Mouse (Mus musculus) liver, embryonic 12.5 days (tissue): ENCODE measurements around the gene Gjb4. TPM values are rescaled to one million over a fixed set of nuclear protein-coding genes. Genes with fewer than 3 reads are reported as not detected.

Experiments used
- ATAC-seq: fragments of 200-750 bp; cut with Nextera tagmentation; 2 replicates; pipeline ENCODE4 v1.8.0; 2017; ENCODE audit warnings: moderate number of reproducible peaks, mild to moderate bottlenecking, moderate library complexity
- H3K27ac ChIP-seq: fragments of 300-500 bp; sonication (generic); 2 replicates; pipeline ENCODE4 v1.5.1; 2016; ENCODE audit warnings: mild to moderate bottlenecking
- H3K27me3 ChIP-seq: fragments of 300-500 bp; sonication (generic); replicated peaks from 2 replicates; pipeline ENCODE4 v1.6.1; 2016; ENCODE audit warnings: mild to moderate bottlenecking, moderate library complexity
- H3K36me3 ChIP-seq: fragments of 300-500 bp; sonication (generic); 2 replicates; pipeline ENCODE4 v1.6.1; 2016; ENCODE audit warnings: mild to moderate bottlenecking, moderate library complexity
- H3K4me1 ChIP-seq: fragments of 300-500 bp; sonication (generic); 2 replicates; pipeline ENCODE4 v1.6.1; 2016
- H3K4me2 ChIP-seq: fragments of 300-500 bp; sonication (generic); 2 replicates; pipeline ENCODE4 v1.6.1; 2016; ENCODE audit warnings: mild to moderate bottlenecking, moderate library complexity
- H3K4me3 ChIP-seq: fragments of 300-500 bp; sonication (generic); 2 replicates; pipeline ENCODE4 v1.5.1; 2016; ENCODE audit warnings: mild to moderate bottlenecking, moderate library complexity
- H3K9ac ChIP-seq: fragments of 300-500 bp; sonication (generic); 2 replicates; pipeline ENCODE4 v1.6.1; 2016; ENCODE audit warnings: mild to moderate bottlenecking, moderate library complexity
- H3K9me3 ChIP-seq: fragments of 300-500 bp; sonication (generic); replicated peaks from 2 replicates; pipeline ENCODE4 v1.6.1; 2016; ENCODE audit warnings: mild to moderate bottlenecking, moderate library complexity
- WGBS: fragments of 180-500 bp; shearing (Covaris S2); methylation state at CpG from one replicate; pipeline ENCODE4 v1.1.7; 2016; ENCODE audit not compliant: insufficient replicate concordance; 5-methylcytosine and 5-hydroxymethylcytosine counted together
- polyA plus RNA-seq: library from polyadenylated mRNA; unstranded; fragments of >200 nt; fragmentation: Nextera tagmentation; extraction: Ambion mirVana; gene quantifications from 2 replicates; pipeline ENCODE4 v1.2.1, GENCODE M21; 2016

Gene Gjb4
- polyA plus RNA-seq, 1 experiment from 2014 or later: not detected

DNA sequence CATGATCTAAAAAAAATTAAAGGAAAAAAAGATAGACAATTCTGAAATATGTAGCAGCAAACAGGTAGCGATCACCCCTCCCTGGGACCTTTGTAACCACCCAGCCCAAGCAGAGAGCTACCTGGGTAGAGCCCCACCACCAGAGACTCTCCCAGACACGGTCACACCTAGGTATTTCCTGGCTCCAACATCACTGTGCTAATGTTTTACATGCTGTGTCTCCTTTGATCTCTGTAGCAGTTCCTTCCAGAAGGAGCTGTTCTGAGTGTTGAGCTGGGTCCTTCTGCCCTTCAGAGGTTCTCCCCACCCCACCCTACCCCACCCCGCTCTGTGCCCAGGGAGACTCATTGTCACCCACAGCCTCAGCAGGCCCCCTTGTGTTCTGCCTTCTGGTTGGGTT lies 30.2 kb downstream of the Gjb4 start:
- Histone ChIP-seq H3K4me3 (no peak overlapping the region), H3K36me3 (no peaks in the 10 kb centered on the region), H3K4me2 (no peak overlapping the region), H3K9ac (no peak overlapping the region), H3K4me1 (no peaks in the 10 kb centered on the region), H3K9me3 (no peaks in the 10 kb centered on the region), H3K27ac (no peak overlapping the region), H3K27me3 (peaks cover 36% of the 10 kb centered on the region)
- ATAC-seq: no peak
- WGBS: 46% methylated on average over 3 of the region's 3 CpGs

DNA sequence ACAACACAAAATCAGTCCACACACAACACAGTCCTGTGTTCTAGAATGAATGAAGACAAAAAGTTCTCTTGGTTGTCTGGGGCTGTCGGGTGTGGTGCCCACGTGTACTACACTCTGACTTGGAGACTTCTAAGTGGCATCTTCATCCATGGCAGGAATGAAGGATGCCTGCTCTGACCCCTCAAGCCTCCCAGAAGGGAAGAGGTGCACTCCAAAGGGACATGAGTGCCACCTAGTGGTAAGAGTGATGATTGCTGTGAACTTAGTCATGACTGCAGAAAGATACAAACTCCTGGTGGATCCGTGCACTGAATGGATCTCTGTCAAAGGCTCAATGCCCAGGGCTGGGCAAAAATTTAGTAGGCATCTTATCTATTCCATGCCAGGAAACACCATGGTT lies 34.3 kb downstream of the Gjb4 start:
- H3K36me3 ChIP-seq: no peaks in the 10 kb centered on the region
- H3K9me3 ChIP-seq: no peaks in the 10 kb centered on the region
- H3K9ac ChIP-seq: no peak overlapping the region
- H3K4me2 ChIP-seq: no peak overlapping the region
- ATAC-seq: no peak
- WGBS: 4% methylated on average over 3 of the region's 3 CpGs
- no peaks in the 10 kb centered on the region for H3K4me1 ChIP-seq
- peaks cover 13% of the 10 kb centered on the region for H3K27me3 ChIP-seq
- H3K27ac ChIP-seq: no peak overlapping the region
- H3K4me3 ChIP-seq: no peak overlapping the region

DNA sequence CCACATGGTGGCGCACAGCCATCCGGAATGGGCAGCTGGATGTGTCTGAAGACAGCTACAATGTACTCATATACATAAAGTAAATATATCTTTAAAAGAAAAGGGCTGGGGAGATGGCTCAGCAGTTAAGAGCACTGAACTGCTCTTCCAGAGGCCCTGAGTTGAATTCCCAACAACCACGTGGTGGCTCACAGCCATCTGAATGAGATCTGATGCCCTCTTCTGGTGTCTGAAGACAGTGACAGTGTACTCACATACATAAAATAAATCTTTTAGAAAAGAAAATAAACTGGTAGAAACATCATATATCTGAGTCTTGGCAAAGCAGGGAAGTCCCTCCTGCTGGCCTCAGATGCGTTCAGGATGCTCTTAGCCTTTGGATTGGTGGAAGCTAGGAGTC lies 36.7 kb downstream of the Gjb4 start:
- no peaks in the 10 kb centered on the region for H3K9me3 ChIP-seq
- H3K27ac ChIP-seq: no peak overlapping the region
- 56% methylated on average over 4 of the region's 4 CpGs for WGBS
- H3K4me3 ChIP-seq: no peak overlapping the region
- H3K9ac ChIP-seq: no peak overlapping the region
- H3K27me3 ChIP-seq: peaks cover 37% of the 10 kb centered on the region
- peaks cover 8% of the 10 kb centered on the region; the same call in 1 of the 2 replicates for H3K4me1 ChIP-seq
- ATAC-seq: no peak
- no peaks in the 10 kb centered on the region for H3K36me3 ChIP-seq
- H3K4me2 ChIP-seq: no peak overlapping the region

DNA sequence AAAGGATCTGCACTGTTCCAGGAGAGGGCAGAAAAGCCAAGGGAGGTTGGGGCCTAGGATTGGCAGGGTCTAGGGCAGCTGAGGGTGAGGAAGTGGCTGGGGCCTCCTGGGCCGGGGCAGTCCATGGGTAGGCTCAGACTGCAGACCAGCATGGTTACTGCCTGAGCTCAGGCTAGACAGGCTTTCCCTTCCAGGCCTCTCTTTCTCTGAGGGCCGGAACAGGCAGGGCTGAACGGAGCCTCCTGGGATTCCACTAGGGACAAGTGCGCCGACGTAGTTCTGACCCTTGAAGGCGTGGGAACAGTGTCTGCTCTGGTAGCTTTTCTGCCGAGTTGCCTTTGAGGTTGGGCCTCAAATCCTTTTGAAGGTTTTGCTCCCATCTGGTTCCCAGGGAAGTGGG lies 38.1 kb downstream of the Gjb4 start:
- Histone ChIP-seq H3K4me3 (no peak overlapping the region), H3K27ac (no peak overlapping the region), H3K9me3 (no peaks in the 10 kb centered on the region), H3K9ac (no peak overlapping the region), H3K27me3 (peaks cover 45% of the 10 kb centered on the region), H3K4me1 (peaks cover 8% of the 10 kb centered on the region; the same call in 1 of the 2 replicates), H3K4me2 (no peak overlapping the region), H3K36me3 (no peaks in the 10 kb centered on the region)
- 71% methylated on average over 8 of the region's 8 CpGs for WGBS
- no peak for ATAC-seq

DNA sequence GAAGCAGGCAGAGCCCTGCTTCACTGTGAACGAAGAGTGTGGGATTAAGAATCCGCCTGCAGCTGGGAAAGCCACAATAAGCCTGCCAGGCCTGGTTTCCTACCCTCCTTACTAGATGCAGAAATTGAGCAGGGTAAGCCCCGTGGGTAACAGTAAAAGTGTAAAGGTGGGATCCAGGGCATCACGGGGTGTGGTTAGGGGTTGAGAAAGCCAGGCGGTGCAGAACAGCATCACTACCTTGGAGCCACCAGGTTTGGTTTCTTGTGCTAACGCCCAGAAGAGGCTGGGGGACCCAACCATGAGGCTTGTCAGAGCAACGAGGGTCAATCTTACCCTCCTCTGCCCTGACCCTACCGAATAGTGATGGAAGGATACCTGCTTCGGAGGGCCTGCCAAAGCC lies 39.3 kb downstream of the Gjb4 start:
- Histone ChIP-seq H3K9ac (no peak overlapping the region), H3K4me3 (no peak overlapping the region), H3K27me3 (peaks cover 45% of the 10 kb centered on the region), H3K4me2 (no peak overlapping the region), H3K9me3 (no peaks in the 10 kb centered on the region), H3K27ac (no peak overlapping the region), H3K36me3 (no peaks in the 10 kb centered on the region), H3K4me1 (peaks cover 8% of the 10 kb centered on the region; the same call in 1 of the 2 replicates)
- WGBS: 52% methylated on average over 9 of the region's 9 CpGs
- no peak for ATAC-seq

DNA sequence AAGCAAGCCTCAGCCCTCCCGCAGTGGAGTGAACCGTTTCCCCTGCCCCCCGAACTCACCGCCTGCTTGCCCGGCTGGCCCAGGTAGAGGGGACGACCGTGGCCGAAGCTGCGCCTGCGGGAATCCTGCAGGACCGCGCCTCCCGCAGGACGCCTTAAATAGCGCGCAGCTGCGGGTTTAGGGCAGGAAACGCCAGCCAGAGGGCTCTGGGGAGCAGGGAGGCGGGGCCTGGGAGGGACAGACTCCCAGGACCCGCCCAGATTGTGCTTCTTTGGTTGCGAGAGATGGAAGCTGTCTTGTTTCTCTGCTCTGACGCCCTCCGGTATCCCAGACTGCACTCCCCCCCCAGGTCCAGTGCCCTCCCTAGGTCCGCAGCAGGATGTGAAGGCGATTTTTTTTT lies 40.0 kb downstream of the Gjb4 start, which contains the start of gene Gja4:
Gja4 (minus strand) TSS at position 179 of the 400 bp plus-strand sequence.
- no peak within 1 kb of the TSS for H3K27ac ChIP-seq
- peak within 1 kb of the TSS; percentile 22; the same call in 1 of the 2 replicates for H3K9ac ChIP-seq
- ATAC-seq: peak; percentile 62
- H3K4me2 ChIP-seq: peak within 1 kb of the TSS; percentile 71
- no peaks in the 10 kb centered on the region for H3K9me3 ChIP-seq
- under 1% methylated on average over 25 of the region's 25 CpGs for WGBS
- H3K4me3 ChIP-seq: peak within 1 kb of the TSS; percentile 46
- no peaks in the 10 kb centered on the region for H3K36me3 ChIP-seq
- H3K4me1 ChIP-seq: peaks cover 8% of the 10 kb centered on the region; the same call in 1 of the 2 replicates
- H3K27me3 ChIP-seq: peaks cover 45% of the 10 kb centered on the region

DNA sequence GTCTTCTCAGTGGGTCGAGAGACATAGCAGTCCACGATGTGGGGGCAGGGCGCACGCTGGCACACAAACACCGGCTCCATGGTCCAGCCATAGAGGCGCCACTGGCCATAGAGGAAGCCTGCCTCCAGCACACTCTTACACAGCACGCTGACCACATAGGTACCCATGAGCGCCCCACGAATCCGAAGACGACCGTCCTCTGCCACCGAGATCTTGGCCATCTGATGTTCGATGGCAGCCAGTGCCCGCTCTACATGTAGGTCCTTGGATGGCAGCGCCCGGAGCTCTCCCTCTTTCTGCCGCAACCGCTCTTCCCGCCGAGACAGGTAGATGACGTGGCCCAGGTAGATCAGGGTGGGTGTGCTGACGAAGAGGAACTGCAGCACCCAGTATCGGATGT lies 41.5 kb downstream of the Gjb4 start:
- ATAC-seq: no peak
- no peak overlapping the region for H3K4me3 ChIP-seq
- 67% methylated on average over 24 of the region's 24 CpGs for WGBS

DNA sequence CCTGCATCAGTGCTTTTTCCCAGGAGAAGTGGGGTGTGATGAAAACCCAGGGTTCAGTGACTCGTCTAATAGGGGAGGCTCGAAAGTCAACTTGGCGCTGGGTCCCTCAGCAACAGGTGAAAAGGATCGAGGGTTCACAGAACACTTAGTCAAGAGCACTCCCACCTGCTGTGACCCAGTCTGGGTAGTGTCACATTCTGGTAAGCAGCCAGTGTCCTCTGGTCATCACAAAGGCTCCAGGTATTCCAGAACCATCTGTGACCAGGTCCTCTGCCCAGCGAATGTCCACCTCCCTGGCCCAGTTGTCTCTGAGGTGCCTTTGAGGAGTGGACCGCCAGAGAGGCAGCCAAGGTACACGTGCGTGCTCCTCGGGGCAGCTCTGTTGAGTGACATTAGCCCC lies 42.3 kb downstream of the Gjb4 start:
- Histone ChIP-seq H3K27me3 (peaks cover 41% of the 10 kb centered on the region), H3K4me1 (peaks cover 8% of the 10 kb centered on the region; the same call in 1 of the 2 replicates), H3K9me3 (no peaks in the 10 kb centered on the region), H3K9ac (no peak overlapping the region), H3K36me3 (no peaks in the 10 kb centered on the region), H3K27ac (no peak overlapping the region), H3K4me3 (no peak overlapping the region), H3K4me2 (no peak overlapping the region)
- no peak; the same call in 1 of the 2 replicates for ATAC-seq
- WGBS: 63% methylated on average over 9 of the region's 9 CpGs

More for the DNA sequence above, 41.5 kb downstream of the Gjb4 start:
- peaks cover 41% of the 10 kb centered on the region for H3K27me3 ChIP-seq
- H3K4me1 ChIP-seq: peaks cover 8% of the 10 kb centered on the region; the same call in 1 of the 2 replicates
- H3K27ac ChIP-seq: no peak overlapping the region
- no peak overlapping the region for H3K4me2 ChIP-seq
- H3K9ac ChIP-seq: no peak overlapping the region
- no peaks in the 10 kb centered on the region for H3K9me3 ChIP-seq
- H3K36me3 ChIP-seq: no peaks in the 10 kb centered on the region

DNA sequence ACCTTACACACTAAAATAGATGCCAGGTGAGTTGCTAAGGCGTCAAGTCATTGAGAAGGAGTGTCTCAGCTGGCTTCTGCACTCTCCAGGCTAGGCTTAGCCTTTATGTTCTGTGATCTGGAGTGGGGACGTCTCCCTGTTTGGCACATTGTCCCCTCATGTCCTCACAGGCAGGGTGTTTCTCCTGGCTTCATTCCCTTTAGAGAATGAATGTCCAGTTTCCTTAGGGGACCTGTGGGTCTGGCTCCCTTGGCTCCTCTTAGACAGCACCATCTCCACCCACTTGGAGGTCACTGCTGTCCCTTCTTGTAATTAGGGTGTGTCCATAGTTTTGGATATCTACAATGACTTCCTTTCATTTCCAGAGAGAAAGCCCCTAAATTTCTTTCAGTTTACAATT lies 47.0 kb downstream of the Gjb4 start:
- Histone ChIP-seq H3K36me3 (no peaks in the 10 kb centered on the region), H3K4me1 (no peaks in the 10 kb centered on the region), H3K4me3 (no peak overlapping the region), H3K27me3 (peaks cover 9% of the 10 kb centered on the region), H3K9me3 (no peaks in the 10 kb centered on the region), H3K9ac (no peak overlapping the region), H3K4me2 (no peak overlapping the region), H3K27ac (no peak overlapping the region)
- no peak for ATAC-seq
- WGBS: 49% methylated on average over 2 of the region's 2 CpGs

DNA sequence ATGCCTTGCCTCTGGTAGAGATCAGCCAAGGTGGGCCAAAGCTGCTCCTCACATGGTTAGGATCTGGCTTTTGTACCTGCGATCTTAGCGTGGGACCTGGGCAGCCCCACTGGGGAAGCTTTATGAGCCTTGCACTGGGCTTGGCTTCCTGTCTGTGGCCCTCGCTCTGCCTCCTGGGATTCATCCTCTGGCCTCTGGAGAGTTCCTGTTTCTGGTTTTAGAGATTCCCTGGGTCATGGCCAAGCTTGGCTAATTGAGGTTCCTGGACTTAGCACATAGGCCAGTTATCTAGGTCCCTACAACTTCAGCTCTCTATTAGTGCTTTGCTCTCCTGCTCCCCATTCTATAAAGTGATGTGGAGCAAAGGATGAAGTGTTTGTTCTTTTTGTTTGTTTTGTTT lies 50.1 kb downstream of the Gjb4 start:
- no peaks in the 10 kb centered on the region for H3K4me1 ChIP-seq
- 0 out of 2 replicates have a peak, but pooled peaks cover 3% of the 10 kb centered on the region for H3K27me3 ChIP-seq
- no peak for ATAC-seq
- no peak overlapping the region for H3K4me3 ChIP-seq
- H3K4me2 ChIP-seq: no peak overlapping the region
- H3K9ac ChIP-seq: no peak overlapping the region
- H3K27ac ChIP-seq: no peak overlapping the region
- no peaks in the 10 kb centered on the region for H3K9me3 ChIP-seq
- 42% methylated on average over 3 of the region's 3 CpGs for WGBS
- no peaks in the 10 kb centered on the region for H3K36me3 ChIP-seq

Other genes with a start within 250 kb of the Gjb4 start
- 7.3 and 8.5 TPM in 2 replicates for gene Tmem35b, start 230.4 kb downstream of the Gjb4 start, polyA plus RNA-seq
- 0.33 and 0.55 TPM in 2 replicates for gene Dlgap3, start 184.9 kb downstream of the Gjb4 start, polyA plus RNA-seq
- gene Smim12, start 110.3 kb downstream of the Gjb4 start, polyA plus RNA-seq: 33.9 and 35.3 TPM in 2 replicates
- 2.5 and 3.1 TPM in 2 replicates for gene Gja4, start 40.0 kb downstream of the Gjb4 start, polyA plus RNA-seq
- gene Gjb3, start 23.2 kb downstream of the Gjb4 start, polyA plus RNA-seq: 0.16 TPM in 1 of 2 replicates, not detected in the other
- gene Gjb5, start 4.1 kb upstream of the Gjb4 start, polyA plus RNA-seq: 0.14 and 0.23 TPM in 2 replicates